Mouse (Mus musculus): ENCODE measurements at regions not wholly inside any gene's neighbourhood (a gene's known extent, or its start where the extent isn't known, plus 50 kb on each side); places are given as distances from the start of the nearest gene placed in this dataset.
A peak's percentile ranks its signal among the peaks of the same experiment; 100 is the strongest.

DNA sequence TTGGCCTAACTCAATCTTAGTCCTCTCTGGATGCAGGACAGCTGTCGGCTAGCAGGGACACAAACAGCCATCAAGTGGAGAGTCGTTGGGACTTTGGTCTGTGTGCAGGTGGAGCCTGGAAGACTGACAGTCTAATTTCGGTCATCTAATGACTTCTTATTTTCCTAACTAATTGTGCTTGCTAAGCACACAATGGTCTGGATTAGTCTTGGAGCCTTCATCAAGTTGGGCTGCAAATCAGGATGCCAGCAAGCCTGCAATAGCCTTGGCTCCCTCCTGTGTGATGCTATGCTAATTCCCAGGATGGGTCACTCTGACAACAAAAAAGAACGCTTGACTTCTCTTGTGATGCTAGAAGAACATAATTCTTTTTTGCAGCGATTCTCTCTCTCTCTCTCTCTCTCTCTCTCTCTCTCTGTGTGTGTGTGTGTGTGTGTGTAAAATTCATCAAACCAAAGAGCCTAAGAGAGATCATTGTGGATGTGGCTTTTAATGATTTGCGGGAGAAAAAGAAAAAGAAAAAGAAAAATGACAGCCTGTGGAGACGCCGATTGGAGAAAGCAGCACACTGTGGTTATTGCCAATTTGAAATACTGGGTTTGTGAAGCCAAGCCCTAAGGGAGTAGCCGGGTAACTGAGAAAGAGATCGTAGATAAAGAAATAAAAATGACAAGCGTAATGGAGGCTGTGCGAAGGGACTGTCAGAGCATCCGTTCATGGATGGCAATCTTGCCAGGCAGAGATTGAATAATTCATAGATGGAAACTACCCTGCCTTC is 61.5 kb upstream of the Sox4 start:
- ATAC-seq (ENCODE audit: low FRiP score, low TSS enrichment): peak; percentile 81
- peak; percentile 82 for DNase-seq

DNA sequence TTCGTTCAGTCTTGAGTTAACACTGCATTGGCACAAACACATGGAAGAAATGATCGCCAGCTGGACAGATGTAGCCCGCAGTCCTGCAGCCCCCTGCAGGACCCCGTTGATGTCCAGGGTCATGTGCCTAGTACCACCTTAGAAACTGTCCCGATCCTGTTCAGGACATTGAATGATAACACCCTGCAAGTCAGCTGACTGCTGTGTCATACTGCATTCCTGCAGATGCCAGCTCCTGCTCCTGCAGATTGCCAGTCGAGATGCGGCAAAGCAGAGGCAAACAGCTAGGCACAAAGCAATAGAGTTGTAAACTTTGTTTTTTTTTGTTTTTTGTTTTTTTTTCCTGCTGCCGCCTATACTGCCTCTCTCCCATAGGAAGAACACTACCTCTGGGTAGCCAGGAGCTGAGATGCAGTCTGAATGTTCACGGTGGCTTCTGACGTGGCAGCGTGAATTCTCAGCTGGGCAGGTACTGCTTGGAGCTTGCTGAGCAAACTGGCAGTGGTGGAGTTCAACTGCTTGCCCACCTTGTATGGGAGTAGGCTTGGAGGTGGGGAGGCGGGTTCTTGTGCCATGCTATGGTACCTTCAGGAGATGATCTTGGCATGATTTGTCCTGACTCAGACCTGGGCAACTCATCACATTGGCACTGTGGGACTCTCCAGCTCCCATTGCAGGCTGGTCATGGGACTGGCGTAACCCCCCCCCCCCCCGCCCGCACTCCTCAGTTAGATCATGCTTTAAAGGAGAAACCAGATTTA is 60.7 kb upstream of the Sox4 start:
- peaks cover 34% of the 10 kb centered on the region for H3K4me1 ChIP-seq (ENCODE audit: control insufficient read depth, insufficient read depth, low read length)
- no peaks in the 10 kb centered on the region for H3K9me3 ChIP-seq (ENCODE audit: control insufficient read depth, low read length)
- H3K4me3 ChIP-seq (replicated peaks; ENCODE audit: low read depth, low read length): peak overlapping the region; percentile 34
- no peaks in the 10 kb centered on the region for H3K27me3 ChIP-seq (ENCODE audit: control insufficient read depth, insufficient read depth, low read length)
- peak overlapping the region; percentile 86 for H3K27ac ChIP-seq (replicated peaks; ENCODE audit: low read depth, low read length)
- 37% methylated on average over 15 of the region's 15 CpGs for WGBS
- DNase-seq: peak; percentile 57
- peak; percentile 9; the same call in 1 of the 2 replicates for ATAC-seq (ENCODE audit: low FRiP score, low TSS enrichment)
- H3K36me3 ChIP-seq (ENCODE audit: control insufficient read depth, insufficient read depth, low read length): no peaks in the 10 kb centered on the region
- H3K9ac ChIP-seq (replicated peaks; ENCODE audit: low read length): peak overlapping the region; percentile 30; the same call in 1 of the 2 replicates
- peak overlapping the region; percentile 60 for H3K4me2 ChIP-seq (ENCODE audit: low read length)

More for the DNA sequence above, 61.5 kb upstream of the Sox4 start:
- peak overlapping the region; percentile 30 for H3K9ac ChIP-seq (replicated peaks; ENCODE audit: low read length)
- H3K27me3 ChIP-seq (ENCODE audit: control insufficient read depth, insufficient read depth, low read length): no peaks in the 10 kb centered on the region
- H3K4me3 ChIP-seq (replicated peaks; ENCODE audit: low read depth, low read length): peak overlapping the region; percentile 34
- peaks cover 34% of the 10 kb centered on the region for H3K4me1 ChIP-seq (ENCODE audit: control insufficient read depth, insufficient read depth, low read length)
- H3K9me3 ChIP-seq (ENCODE audit: control insufficient read depth, low read length): no peaks in the 10 kb centered on the region
- peak overlapping the region; percentile 60 for H3K4me2 ChIP-seq (ENCODE audit: low read length)
- 2% methylated on average over 13 of the region's 13 CpGs for WGBS
- H3K36me3 ChIP-seq (ENCODE audit: control insufficient read depth, insufficient read depth, low read length): no peaks in the 10 kb centered on the region
- H3K27ac ChIP-seq (replicated peaks; ENCODE audit: low read depth, low read length): peak overlapping the region; percentile 86

GRCm38 (mm10) chr13:29006467-29006866 is 53.0 kb upstream of the Sox4 start:
- ATAC-seq (ENCODE audit: low FRiP score, low TSS enrichment) (no peak), DNase-seq (no peak)
- no peaks in the 10 kb centered on the region for H3K27me3 ChIP-seq (ENCODE audit: control insufficient read depth, insufficient read depth, low read length)

More at GRCm38 (mm10) chr13:29006467-29006866, 53.0 kb upstream of the Sox4 start:
- no peak overlapping the region for H3K27ac ChIP-seq (replicated peaks; ENCODE audit: low read depth, low read length)
- H3K9ac ChIP-seq (replicated peaks; ENCODE audit: low read length): no peak overlapping the region
- H3K4me2 ChIP-seq (ENCODE audit: low read length): no peak overlapping the region
- H3K4me1 ChIP-seq (ENCODE audit: control insufficient read depth, insufficient read depth, low read length): no peaks in the 10 kb centered on the region
- H3K4me3 ChIP-seq (replicated peaks; ENCODE audit: low read depth, low read length): no peak overlapping the region
- H3K9me3 ChIP-seq (ENCODE audit: control insufficient read depth, low read length): no peaks in the 10 kb centered on the region
- H3K36me3 ChIP-seq (ENCODE audit: control insufficient read depth, insufficient read depth, low read length): no peaks in the 10 kb centered on the region
